Mouse (Mus musculus) thymus, postnatal 0 days (tissue): Measurements from ENCODE around the gene Zfp507. TPM values are rescaled to one million over a fixed set of nuclear protein-coding genes. Genes with fewer than 3 reads are reported as not detected.
A peak's percentile ranks its signal among the peaks of the same experiment; 100 is the strongest.

Experiments used
- DNase-seq: peaks from one replicate; pipeline ENCODE4 v3.0.0-alpha.2; 2015; ENCODE audit warnings: low spot score
- polyA plus RNA-seq: library from polyadenylated mRNA; unstranded; fragments of >200 nt; fragmentation: Nextera tagmentation; extraction: Ambion mirVana; gene quantifications from 2 replicates; pipeline ENCODE4 v1.2.1, GENCODE M21; 2015

The Zfp507 gene
- 11.5 and 11.6 TPM in 2 replicates for polyA plus RNA-seq

- peak; percentile 84 for DNase-seq
Observed at GRCm38 (mm10) chr7:35802906-35803595, at the start of gene Zfp507. Zfp507 (minus strand) TSS chr7:35803003.

GRCm38 (mm10) chr7:35850426-35850825 lies 47.6 kb upstream of the Zfp507 start:
- DNase-seq, result no peak

- DNase-seq, result no peak
Observed at GRCm38 (mm10) chr7:35848526-35848925, 45.7 kb upstream of the Zfp507 start.

DNA sequence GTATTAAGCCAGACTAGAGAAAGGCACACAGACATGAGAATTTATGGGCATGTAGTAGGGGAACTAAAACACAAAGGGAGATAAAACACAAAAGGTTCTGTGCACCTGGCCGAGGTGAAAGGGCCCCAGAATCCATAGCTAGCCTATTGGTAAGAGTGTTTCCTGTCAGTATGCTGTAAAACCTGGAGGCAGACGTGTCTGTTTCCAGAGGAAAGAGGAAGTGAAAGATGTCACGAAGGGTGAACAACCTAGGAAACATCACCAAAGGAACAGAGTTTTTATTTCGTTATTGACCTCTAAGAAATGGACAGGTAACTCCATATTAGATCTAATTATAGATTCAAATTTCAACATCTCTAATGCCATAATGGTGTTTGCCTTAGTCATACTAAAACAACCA lies 37.7 kb upstream of the Zfp507 start:
- DNase-seq, result no peak

- no peak for DNase-seq
Observed at GRCm38 (mm10) chr7:35836851-35837250, 34.0 kb upstream of the Zfp507 start.

GRCm38 (mm10) chr7:35836415-35836814 lies 33.6 kb upstream of the Zfp507 start:
- no peak for DNase-seq

DNA sequence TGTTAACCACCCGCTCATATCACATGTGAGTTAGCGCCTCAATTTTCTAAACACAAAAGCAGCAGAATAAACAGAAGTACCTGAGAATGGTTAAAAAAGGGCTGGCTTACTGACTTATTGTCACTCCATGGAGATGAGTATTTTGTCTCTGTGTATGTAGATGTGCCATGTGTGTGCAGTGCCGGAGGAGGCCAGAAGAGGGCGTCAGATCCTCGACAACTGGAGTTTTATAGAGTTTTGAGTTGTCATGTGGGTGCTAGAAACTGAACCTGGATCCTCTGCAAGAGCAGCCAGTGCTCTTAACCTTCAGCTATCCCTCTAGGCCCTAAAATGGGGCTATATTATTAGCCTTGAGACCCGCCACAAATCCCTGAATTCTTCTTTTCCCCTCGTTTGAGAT lies 27.3 kb upstream of the Zfp507 start:
- no peak for DNase-seq

DNA sequence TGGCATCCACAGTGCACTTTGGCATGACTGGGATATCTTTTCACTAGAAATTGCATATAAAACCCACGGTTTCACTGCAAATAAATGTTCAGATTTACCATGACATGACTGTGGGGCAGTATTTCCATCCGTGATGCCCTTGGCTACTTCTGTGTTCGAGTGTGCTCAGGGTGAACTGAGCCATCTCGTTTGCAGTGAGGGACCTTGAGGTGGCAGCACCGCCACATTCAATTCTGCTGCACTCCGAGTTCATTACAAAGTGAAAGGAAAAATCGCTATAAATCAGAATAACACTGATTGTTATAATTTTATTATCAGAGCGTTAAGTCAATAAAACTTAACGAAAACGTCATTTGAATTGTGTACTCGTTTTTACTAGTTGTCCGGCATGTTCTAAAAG lies 21.1 kb upstream of the Zfp507 start:
- DNase-seq, result no peak

DNA sequence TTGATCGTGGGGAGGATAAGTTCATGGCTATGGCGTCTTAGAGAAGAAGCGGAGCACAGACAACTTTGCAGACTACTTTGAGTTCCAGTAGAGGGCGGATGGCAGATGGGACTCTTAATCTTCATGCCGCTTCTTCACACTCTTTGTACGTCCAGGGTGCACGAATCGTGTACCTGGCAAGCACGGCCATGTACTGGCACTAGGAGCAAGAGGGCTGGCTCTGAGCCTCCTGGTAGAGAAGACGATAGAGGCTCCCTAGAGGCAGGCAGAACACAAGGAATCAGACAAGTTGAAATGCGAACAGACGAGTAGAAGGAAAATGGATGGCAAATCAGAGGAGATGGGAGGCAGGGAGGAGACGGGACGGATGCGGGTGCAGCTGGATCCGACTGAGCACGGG lies 19.5 kb upstream of the Zfp507 start:
- no peak for DNase-seq

- DNase-seq, result no peak
Observed at GRCm38 (mm10) chr7:35821357-35821756, 18.6 kb upstream of the Zfp507 start.

DNA sequence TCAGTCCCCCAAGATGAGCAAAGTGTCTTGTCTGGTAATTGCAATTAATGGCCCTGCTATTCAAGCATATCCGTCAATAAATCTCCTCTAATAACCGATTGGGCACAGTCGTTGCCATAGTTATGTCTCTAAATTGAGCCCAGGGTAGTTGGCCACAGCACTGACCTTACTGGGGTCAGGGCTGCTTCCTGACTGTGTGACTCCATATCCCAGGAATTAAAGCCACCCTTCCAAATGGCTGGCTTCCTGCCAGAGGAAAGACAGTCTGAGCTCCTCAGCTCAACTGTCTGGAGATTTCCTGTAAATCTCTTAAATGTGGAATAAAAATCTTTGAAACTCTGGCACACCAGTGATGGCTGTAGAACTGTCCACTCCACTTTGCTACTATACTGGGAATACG lies 16.7 kb upstream of the Zfp507 start:
- DNase-seq, result no peak

DNA sequence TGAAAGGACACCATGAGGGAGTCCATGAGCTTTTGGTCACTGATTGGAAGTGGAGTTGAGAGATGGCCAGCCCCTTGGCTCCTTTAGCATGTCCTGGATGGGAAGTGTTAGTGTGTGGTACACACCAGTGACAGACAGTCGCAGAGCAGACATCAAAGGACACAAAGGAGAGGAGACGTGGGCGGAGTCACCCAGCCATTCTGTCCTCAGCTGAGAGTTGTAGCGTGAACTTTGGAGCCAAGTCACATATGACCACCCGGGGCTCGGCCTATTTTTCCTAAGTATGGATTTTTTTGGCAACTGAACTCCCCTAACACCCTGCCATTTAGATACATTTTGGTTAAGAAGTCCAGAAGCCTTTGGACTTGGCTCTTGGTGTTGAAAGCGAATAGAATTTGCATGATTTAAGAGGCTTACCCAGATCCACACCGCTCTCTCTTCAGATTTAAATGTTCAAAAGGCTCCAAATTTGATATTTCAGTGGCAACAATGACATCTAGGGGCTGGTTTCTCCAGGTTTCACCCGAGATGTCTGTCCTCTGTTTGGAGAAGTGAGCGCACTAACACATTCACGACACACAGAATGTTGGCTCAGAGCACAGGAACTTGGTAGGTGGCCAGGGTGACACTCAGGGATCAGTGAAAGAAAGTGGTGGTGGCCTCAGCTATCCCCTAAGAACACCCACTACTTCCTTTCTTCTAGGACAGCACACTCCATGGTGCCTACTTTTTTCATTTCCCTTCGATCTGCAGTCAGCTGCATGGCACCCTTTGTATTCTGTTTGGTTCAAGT lies 12.2 kb upstream of the Zfp507 start:
- DNase-seq, result no peak

- no peak for DNase-seq
Observed at GRCm38 (mm10) chr7:35813306-35813705, 10.5 kb upstream of the Zfp507 start.

GRCm38 (mm10) chr7:35810736-35811135 lies 7.9 kb upstream of the Zfp507 start:
- DNase-seq, result no peak

DNA sequence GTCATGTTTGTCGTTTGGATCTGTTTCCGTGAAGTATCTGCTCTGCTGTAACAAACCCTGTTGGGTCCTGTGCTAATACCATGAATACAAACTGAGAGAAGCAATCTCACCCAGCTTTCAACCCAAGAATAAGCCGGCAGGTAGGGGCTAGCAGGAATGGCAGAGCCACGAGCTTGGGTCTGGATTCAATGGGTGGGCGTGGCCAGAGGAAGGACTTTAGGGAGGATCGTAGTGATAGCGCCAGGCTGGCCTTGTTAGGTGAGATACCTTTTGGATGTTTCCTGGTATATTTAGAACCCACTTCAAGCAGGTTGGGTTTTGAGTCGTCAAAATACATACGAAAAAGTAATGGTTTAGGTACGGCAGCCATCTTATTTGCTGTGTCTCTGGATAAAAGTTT lies 1.4 kb upstream of the Zfp507 start:
- DNase-seq, result no peak

DNA sequence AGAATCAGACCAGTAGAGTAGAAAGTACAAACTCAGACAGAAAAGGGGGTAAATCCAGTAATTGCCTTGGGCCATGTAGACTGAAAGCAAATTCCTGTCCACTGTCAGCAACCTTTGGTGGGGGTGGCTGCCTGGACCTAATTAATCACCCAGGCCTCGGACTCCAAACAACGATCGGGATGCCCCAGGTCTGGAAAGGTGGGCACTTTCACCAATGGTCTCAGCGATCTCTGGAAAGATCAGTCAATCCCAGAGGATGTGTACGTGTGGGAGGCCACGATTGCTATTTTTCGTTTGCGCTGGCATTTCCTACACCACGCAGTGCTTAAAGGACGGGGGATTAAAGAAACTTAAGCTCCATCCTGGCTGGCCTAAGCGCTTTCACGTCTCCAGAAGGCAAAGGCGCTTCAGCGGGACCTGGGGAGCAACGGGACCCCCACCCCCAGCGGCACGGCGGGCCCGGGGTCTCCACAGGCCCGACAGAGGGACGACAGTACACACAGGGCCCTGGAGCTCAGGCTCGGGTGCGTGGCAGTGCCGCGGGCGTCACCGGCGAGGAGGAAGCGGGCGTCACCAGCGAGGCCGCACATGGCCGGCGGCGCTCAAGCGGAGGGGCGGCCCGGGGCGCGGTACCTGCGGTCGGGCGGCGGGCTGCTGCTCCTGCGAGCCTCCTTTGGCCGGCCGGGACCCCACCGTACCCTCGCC lies 450 bp downstream of the Zfp507 start:
- DNase-seq, result no peak

DNA sequence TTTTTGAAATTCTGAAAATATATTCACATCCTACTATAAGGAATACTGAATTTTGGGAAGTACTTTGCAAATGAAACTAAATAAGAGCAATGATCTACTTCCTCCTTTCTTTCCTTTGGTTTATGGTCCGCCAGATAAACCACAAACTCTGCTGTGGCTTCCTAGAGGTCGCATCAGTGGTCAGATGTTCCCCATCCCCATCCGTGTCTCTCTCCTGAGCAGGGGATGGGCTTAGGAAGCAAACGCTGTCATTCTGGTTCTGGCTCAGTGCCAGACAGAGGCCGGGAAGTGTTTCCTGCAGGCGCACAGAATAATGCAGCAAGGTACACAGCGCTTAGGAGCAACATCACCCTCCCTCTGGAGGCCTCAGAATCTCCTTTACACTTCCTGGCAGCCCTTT lies 6.7 kb downstream of the Zfp507 start:
- DNase-seq, result no peak

GRCm38 (mm10) chr7:35794145-35794664 lies 8.6 kb downstream of the Zfp507 start:
- no peak for DNase-seq

DNA sequence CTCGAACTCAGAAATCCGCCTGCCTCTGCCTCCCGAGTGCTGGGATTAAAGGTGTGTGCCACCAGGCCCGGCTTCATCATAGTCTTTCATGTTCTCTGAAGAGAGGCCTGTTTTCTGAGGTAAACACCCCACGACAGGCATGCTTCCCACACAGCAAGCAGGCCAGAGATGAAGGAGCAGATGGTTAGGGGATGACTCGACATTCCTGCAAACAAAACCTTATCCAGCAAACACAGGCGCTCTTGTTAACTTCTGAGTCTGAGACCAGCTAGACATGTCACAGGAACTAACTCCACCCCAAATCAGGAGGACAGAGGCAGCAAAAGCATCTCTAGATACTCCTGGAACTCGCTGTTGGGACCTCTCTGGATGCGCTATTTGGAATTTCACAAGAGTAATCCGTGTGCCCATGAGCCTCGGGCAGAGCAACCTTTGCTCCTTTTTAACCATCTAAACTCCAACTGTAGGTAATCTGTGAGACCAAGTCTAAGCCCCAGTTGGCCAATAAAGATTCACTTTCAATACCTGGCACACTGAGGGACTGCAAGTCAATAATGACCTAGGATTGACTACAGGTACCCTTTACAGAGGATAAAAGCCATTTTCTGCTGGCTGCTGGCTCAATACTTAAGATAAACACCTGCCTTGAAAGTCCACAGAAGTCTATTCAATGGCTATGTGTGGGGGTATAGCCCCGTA lies 10.5 kb downstream of the Zfp507 start:
- DNase-seq, result no peak

DNA sequence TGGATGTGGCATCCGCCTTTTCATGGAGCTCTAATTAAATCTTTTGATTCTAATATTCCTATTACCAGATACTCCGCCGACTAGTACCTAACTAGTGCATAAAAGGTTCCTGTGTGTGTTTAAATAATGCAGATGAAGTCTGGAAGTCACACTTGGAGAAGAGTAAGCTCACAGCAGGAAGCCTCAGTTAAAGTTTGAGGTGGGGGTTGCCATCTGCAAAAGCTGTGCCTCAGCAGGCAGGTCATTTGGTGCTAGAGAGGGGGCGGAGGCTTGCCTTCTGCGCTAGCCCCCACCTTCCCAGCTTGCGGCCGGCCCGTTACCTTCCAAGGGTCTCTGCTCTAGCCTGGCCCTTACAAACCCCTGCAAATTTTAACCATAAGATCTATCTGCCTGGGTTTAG lies 11.9 kb downstream of the Zfp507 start:
- DNase-seq, result no peak

GRCm38 (mm10) chr7:35790201-35790600 lies 12.6 kb downstream of the Zfp507 start:
- no peak for DNase-seq
